Mouse (Mus musculus) olfactory bulb, adult 2 months (tissue): Measurements from ENCODE around the gene Cxcl17.

Experiments
- CTCF ChIP-seq: fragments of 200-500 bp; IDR thresholded peaks from 2 replicates; pipeline ENCODE4 v1.5.1; 2012; ENCODE audit warnings: low read depth, mild to moderate bottlenecking, low read length, moderate library complexity; ENCODE audit not compliant: insufficient read depth
- POLR2A ChIP-seq: fragments of 200-500 bp; IDR thresholded peaks from 2 replicates; pipeline ENCODE4 v1.6.1; 2012; ENCODE audit warnings: mild to moderate bottlenecking, low read depth, low read length, moderate library complexity; ENCODE audit not compliant: insufficient read depth

DNA sequence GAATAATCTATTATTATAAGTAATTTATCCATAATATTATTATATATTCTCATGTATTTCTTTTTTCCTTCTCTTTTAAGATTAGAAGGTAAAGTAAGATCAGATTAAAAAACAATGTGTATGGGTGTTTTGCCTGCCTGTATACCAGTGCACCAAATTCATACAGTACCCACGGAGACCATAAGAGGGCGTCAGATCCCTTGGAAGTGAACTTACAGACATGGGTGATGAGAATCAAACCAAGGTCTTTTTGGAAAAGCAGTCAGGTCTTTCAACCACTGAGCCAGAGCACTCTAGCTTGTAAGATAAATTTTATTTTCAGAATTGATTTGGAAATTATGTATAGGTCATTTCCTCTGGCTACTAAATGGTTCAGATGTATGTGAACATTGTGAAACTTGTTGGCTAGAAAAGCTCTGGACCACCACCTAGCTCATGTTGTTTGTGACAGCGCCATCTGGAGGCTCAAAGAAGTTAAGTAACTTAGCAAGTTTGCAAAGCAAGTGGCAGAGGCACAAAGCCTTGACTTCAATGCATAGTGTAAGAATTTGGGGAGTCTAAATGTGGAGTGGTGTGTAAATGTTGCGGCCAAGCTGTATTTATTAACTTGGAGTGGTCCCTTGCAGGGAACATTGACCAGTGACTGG, 3.4 kb downstream of the Cxcl17 start:
- TF ChIP-seq POLR2A (no peak), CTCF (no peak)
